Mouse (Mus musculus) adrenal gland, adult 2 months (tissue): ENCODE data around the gene Ercc6. TPM values are rescaled to one million over a fixed set of nuclear protein-coding genes. Genes with fewer than 3 reads are reported as not detected.

Experiments used
- polyA plus RNA-seq: library from polyadenylated mRNA; depleted of rRNA; stranded (reverse); fragments of >200 nt; gene quantifications from 2 replicates; pipeline ENCODE4 v1.2.3, GENCODE M21; 2012; rRNA removed
- total RNA-seq, 2 experiments: library from RNA; stranded (reverse); gene quantifications; 2 replicates each; pipeline ENCODE4 v1.2.3; 2021

Ercc6 gene
- total and polyA plus RNA-seq, 3 experiments, result 1.9 to 11.9 (median 9.0) TPM

Other genes starting within 250 kb of the Ercc6 start
- gene Ogdhl, start 191.5 kb upstream of the Ercc6 start, total RNA-seq, result 10 to 100 TPM in 1 of 2 experiments, 1 to 10 TPM in 1; 5.5 to 10.6 TPM
- 7.1 and 9.0 TPM in 2 replicates for gene Ogdhl, start 191.5 kb upstream of the Ercc6 start, polyA plus RNA-seq
- gene 1700024G13Rik, start 125.1 kb upstream of the Ercc6 start, total RNA-seq, result not detected
- gene 1700024G13Rik, start 125.1 kb upstream of the Ercc6 start, polyA plus RNA-seq, result not detected in 2 replicates
- gene Slc18a3, start 48.7 kb upstream of the Ercc6 start, total RNA-seq, result not detected
- gene Slc18a3, start 48.7 kb upstream of the Ercc6 start, polyA plus RNA-seq, result 0.06 and 0.08 TPM in 2 replicates
- not detected for gene Chat, start 47.5 kb upstream of the Ercc6 start, total RNA-seq
- not detected in 2 replicates for gene Chat, start 47.5 kb upstream of the Ercc6 start, polyA plus RNA-seq
- 1 to 10 TPM in 1 of 2 experiments, under 1 TPM in 1; 0.81 to 3.1 TPM for gene Prrxl1, start 85.9 kb downstream of the Ercc6 start, total RNA-seq
- 0.46 and 1.6 TPM in 2 replicates for gene Prrxl1, start 85.9 kb downstream of the Ercc6 start, polyA plus RNA-seq
- not detected for gene 3425401B19Rik, start 171.8 kb downstream of the Ercc6 start, total RNA-seq
- 0.03 TPM in 1 of 2 replicates, not detected in the other for gene 3425401B19Rik, start 171.8 kb downstream of the Ercc6 start, polyA plus RNA-seq